Mouse (Mus musculus): ENCODE data around the gene Tekt5. TPM values are rescaled to one million over a fixed set of nuclear protein-coding genes. Genes with fewer than 3 reads are reported as not detected.

The Tekt5 gene
- not detected for total RNA-seq (2023)

DNA sequence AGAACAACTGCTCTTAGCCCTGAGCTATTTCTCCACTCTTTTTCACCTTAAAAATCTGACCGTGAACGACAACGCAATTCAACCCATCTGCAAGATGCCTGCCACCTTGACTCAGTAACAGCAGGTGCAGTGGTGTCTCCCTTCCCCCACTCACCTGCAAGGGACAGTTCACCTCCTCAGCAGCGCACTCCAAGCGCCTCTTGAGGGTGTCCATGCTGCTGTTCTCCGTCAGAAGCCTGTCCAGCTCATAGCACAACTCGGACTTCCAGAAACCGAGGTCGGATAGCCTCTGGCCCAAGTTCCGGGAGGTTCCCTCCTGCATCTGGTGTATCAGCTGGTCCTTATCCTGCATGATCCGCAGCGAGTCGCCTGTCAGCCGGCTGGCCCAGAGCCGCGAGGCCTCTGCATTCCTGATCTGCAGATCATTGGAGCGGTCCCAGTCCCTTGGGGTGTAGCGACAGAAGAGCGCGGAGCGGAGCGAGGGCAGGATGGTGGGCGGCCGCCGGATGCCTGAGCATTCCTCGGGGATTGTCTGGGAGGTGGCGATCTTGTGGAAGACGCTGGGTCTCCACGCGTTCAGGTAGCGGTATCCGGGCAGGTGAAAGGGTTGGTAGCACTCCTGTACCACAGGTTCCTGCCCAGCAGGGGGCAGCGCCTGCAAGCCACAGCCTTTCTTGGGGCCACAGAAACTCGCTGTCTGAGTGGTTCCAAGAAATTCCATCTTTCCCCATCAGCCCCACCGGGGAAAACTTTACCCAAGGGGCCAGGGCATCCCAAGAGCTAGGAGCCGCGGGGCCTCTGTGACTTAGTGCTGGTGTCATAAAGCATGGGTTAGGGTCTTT, at the start of gene Tekt5:
TSS of gene Tekt5 (minus strand) at position 792 of the 842 bp plus-strand sequence.

GRCm38 (mm10) chr16:10411764-10412746, 16.8 kb upstream of the Tekt5 start, which contains the start of gene Nubp1:
Gene Nubp1 (plus strand): TSS chr16:10411948.

GRCm38 (mm10) chr16:10313646-10314088, 81.6 kb downstream of the Tekt5 start, which contains the start of gene Emp2:
Gene Emp2 (minus strand): TSS chr16:10313968.

Other genes with a start within 250 kb of the Tekt5 start
- not detected for gene Rpl39l, start 225.3 kb downstream of the Tekt5 start, total RNA-seq (2023)
- not detected for gene Atf7ip2, start 202.8 kb downstream of the Tekt5 start, total RNA-seq (2023)
- 0.33 TPM for gene Emp2, start 81.5 kb downstream of the Tekt5 start, total RNA-seq (2023)
- 34.2 TPM for gene Nubp1, start 16.5 kb upstream of the Tekt5 start, total RNA-seq (2023)
- not detected for gene Tvp23a, start 51.9 kb upstream of the Tekt5 start, total RNA-seq (2023)
- 10.2 TPM for gene Ciita, start 84.6 kb upstream of the Tekt5 start, total RNA-seq (2023)
- 17.9 TPM for gene Dexi, start 147.6 kb upstream of the Tekt5 start, total RNA-seq (2023)
- 32.4 TPM for gene Clec16a, start 149.8 kb upstream of the Tekt5 start, total RNA-seq (2023)

Measured in CD4-positive naive resting alpha-beta T cell, adult 57 days (primary cell).